Mouse (Mus musculus) forebrain, embryonic 16.5 days (tissue): ENCODE measurements around the gene Mybph. TPM values are rescaled to one million over a fixed set of nuclear protein-coding genes. Genes with fewer than 3 reads are reported as not detected.

Experiments used
- ATAC-seq: fragments of 200-750 bp; cut with Nextera tagmentation; 2 replicates; pipeline ENCODE4 v1.8.0; 2017; ENCODE audit warnings: mild to moderate bottlenecking, moderate library complexity
- H3K27ac ChIP-seq: fragments of 300-500 bp; sonication (generic); 2 replicates; pipeline ENCODE4 v1.5.1; 2014; ENCODE audit warnings: low read length, control low read depth
- H3K27me3 ChIP-seq: fragments of 300-500 bp; sonication (generic); replicated peaks from 2 replicates; pipeline ENCODE4 v1.6.1; 2014; ENCODE audit warnings: low read length; ENCODE audit not compliant: control insufficient read depth, insufficient read depth
- H3K36me3 ChIP-seq: fragments of 300-500 bp; sonication (generic); 2 replicates; pipeline ENCODE4 v1.6.1; 2014; ENCODE audit not compliant: control insufficient read depth, insufficient read depth
- H3K4me1 ChIP-seq: fragments of 300-500 bp; sonication (generic); replicated peaks from 2 replicates; pipeline ENCODE4 v1.6.1; 2014; ENCODE audit warnings: low read length; ENCODE audit not compliant: control insufficient read depth, insufficient read depth
- H3K4me2 ChIP-seq: fragments of 300-500 bp; sonication (generic); 2 replicates; pipeline ENCODE4 v1.6.1; 2014; ENCODE audit warnings: mild to moderate bottlenecking, low read length, control low read depth
- H3K4me3 ChIP-seq: fragments of 300-500 bp; sonication (generic); replicated peaks from 2 replicates; pipeline ENCODE4 v1.5.1; 2014; ENCODE audit warnings: mild to moderate bottlenecking, low read length, control low read depth
- H3K9ac ChIP-seq: fragments of 300-500 bp; sonication (generic); replicated peaks from 2 replicates; pipeline ENCODE4 v1.6.1; 2014; ENCODE audit warnings: low read depth, low read length, control low read depth
- H3K9me3 ChIP-seq: fragments of 300-500 bp; sonication (generic); 2 replicates; pipeline ENCODE4 v1.6.1; 2016; ENCODE audit warnings: low read length; ENCODE audit not compliant: control insufficient read depth
- WGBS: fragments of 180-500 bp; shearing (Covaris S2); extraction: QIAGEN DNeasy Blood & Tissue Kit; methylation state at CpG from one replicate; pipeline ENCODE4 v1.1.7; 2014; 5-methylcytosine and 5-hydroxymethylcytosine counted together
- polyA plus RNA-seq: library from polyadenylated mRNA; unstranded; fragments of >200 nt; fragmentation: Nextera tagmentation; extraction: Ambion mirVana; gene quantifications from 2 replicates; pipeline ENCODE4 v1.2.1, GENCODE M21; 2015

The Mybph gene
- polyA plus RNA-seq, 1 experiment from 2014 or later, result not detected

DNA sequence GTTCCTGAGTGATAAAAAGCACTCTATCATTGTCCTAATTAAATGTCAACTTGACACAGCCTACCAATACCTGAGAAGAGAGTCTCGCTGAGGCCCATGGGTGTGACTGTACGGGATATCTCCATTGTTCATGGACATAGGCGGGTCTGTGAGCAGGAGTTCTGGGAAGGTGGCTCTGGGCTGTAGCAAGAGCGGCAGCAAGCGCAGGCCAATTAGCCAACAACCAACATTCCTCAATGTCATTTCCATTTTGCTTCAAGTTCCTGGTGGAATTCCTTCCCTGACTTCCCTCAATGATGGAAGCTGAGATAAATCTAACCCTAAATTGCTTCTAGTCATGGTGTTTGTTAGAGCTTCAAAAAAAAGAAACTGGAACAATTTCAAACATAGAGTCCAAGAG, 15.3 kb upstream of the Mybph start:
- H3K4me1 ChIP-seq, result 0 out of 2 replicates have a peak, but pooled peaks cover 2% of the 10 kb centered on the region
- H3K4me2 ChIP-seq, result no peak overlapping the region
- no peak overlapping the region for H3K27ac ChIP-seq
- H3K9ac ChIP-seq, result no peak overlapping the region
- WGBS, result 85% methylated on average over 5 of the region's 5 CpGs
- no peaks in the 10 kb centered on the region for H3K27me3 ChIP-seq
- H3K4me3 ChIP-seq, result no peak overlapping the region
- H3K9me3 ChIP-seq, result no peaks in the 10 kb centered on the region
- no peak for ATAC-seq
- no peaks in the 10 kb centered on the region for H3K36me3 ChIP-seq

- WGBS, result 43% methylated on average over 4 of the region's 4 CpGs
- H3K9me3 ChIP-seq, result no peaks in the 10 kb centered on the region
- no peaks in the 10 kb centered on the region for H3K27me3 ChIP-seq
- no peaks in the 10 kb centered on the region for H3K36me3 ChIP-seq
- peak; percentile 49 for ATAC-seq
- H3K4me2 ChIP-seq, result no peak within 1 kb of the TSS
- H3K9ac ChIP-seq, result no peak within 1 kb of the TSS
- no peak within 1 kb of the TSS for H3K27ac ChIP-seq
- H3K4me3 ChIP-seq, result no peak within 1 kb of the TSS
- H3K4me1 ChIP-seq, result 0 out of 2 replicates have a peak, but pooled peaks cover 2% of the 10 kb centered on the region
Observed at GRCm38 (mm10) chr1:134182025-134182424, 11.2 kb upstream of the Mybph start, which contains the start of gene Chil1. Chil1 (plus strand) TSS chr1:134182176.

- no peak for ATAC-seq
Observed at GRCm38 (mm10) chr1:134184089-134184488, 9.2 kb upstream of the Mybph start.

GRCm38 (mm10) chr1:134188217-134188616, 5.0 kb upstream of the Mybph start:
- Histone ChIP-seq H3K9ac (no peak overlapping the region), H3K4me3 (no peak overlapping the region), H3K4me2 (no peak overlapping the region), H3K27ac (no peak overlapping the region), H3K27me3 (no peaks in the 10 kb centered on the region), H3K4me1 (peaks cover 9% of the 10 kb centered on the region), H3K36me3 (no peaks in the 10 kb centered on the region), H3K9me3 (no peaks in the 10 kb centered on the region)
- 77% methylated on average over 5 of the region's 5 CpGs for WGBS
- ATAC-seq, result no peak

More at GRCm38 (mm10) chr1:134184089-134184488, 9.2 kb upstream of the Mybph start:
- Histone ChIP-seq H3K36me3 (no peaks in the 10 kb centered on the region), H3K4me2 (no peak overlapping the region), H3K27ac (no peak overlapping the region), H3K4me3 (no peak overlapping the region), H3K9ac (no peak overlapping the region), H3K4me1 (peaks cover 6% of the 10 kb centered on the region), H3K27me3 (no peaks in the 10 kb centered on the region), H3K9me3 (no peaks in the 10 kb centered on the region)
- WGBS, result 91% methylated on average over 4 of the region's 4 CpGs

GRCm38 (mm10) chr1:134188989-134189729, 4.1 kb upstream of the Mybph start:
- Histone ChIP-seq H3K9ac (no peak overlapping the region), H3K4me3 (no peak overlapping the region), H3K27ac (0 out of 2 replicates have a peak overlapping the region, but pooled peaks have one; percentile 4), H3K4me2 (0 out of 2 replicates have a peak overlapping the region, but pooled peaks have one; percentile 16), H3K4me1 (peaks cover 9% of the 10 kb centered on the region), H3K36me3 (no peaks in the 10 kb centered on the region), H3K9me3 (no peaks in the 10 kb centered on the region), H3K27me3 (no peaks in the 10 kb centered on the region)
- 0 out of 2 replicates have a peak, but pooled peaks have one; percentile 50 for ATAC-seq
- 21% methylated on average over 12 of the region's 12 CpGs for WGBS

DNA sequence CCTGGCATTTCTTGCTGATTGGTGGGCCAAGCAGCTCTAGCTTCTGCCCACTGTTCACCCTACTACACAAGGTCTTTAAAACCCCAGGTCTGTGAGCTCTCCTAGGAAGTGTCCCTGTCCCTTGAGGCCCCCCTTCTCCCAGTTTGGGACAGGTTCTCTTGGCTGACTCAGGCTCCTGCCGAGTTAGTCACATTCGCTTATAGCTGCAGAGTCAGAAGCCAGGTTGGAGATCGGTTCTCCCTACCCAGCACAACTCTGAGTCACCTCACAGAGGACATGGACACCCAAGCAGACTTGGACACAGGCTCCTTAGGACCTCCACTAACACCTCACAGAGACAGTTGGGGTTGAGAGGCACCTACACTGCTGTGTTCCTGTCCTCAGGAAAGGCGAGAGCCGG, 2.1 kb upstream of the Mybph start:
- no peaks in the 10 kb centered on the region for H3K9me3 ChIP-seq
- no peaks in the 10 kb centered on the region for H3K27me3 ChIP-seq
- no peak overlapping the region for H3K4me2 ChIP-seq
- no peak overlapping the region for H3K4me3 ChIP-seq
- 88% methylated on average over 5 of the region's 5 CpGs for WGBS
- no peaks in the 10 kb centered on the region for H3K36me3 ChIP-seq
- no peak for ATAC-seq
- H3K4me1 ChIP-seq, result peaks cover 20% of the 10 kb centered on the region
- no peak overlapping the region for H3K9ac ChIP-seq
- H3K27ac ChIP-seq, result no peak overlapping the region

DNA sequence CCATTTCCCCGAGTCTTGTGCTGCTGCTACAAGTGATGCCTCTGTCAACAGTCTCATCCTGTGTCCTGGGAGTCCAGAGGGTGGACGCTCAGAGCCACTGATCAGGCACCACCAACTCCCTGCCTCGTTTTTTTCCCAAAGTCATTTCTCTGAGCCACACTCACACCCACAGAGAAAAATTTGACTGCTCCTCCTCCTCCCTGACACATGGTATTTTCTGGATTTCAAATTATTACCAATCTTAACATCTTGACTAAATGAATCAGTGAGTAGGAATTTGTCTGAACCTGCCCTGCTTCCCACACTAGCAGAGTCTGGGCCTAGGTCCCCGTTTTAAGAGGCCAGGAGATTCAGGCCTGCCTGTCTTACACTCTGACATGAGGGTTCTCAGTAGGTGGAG, 1.2 kb upstream of the Mybph start:
- Histone ChIP-seq H3K36me3 (no peaks in the 10 kb centered on the region), H3K4me1 (peaks cover 20% of the 10 kb centered on the region), H3K9ac (no peak overlapping the region), H3K4me2 (no peak overlapping the region), H3K27me3 (no peaks in the 10 kb centered on the region), H3K4me3 (no peak overlapping the region), H3K27ac (no peak overlapping the region), H3K9me3 (no peaks in the 10 kb centered on the region)
- 67% methylated on average over 4 of the region's 4 CpGs for WGBS
- no peak for ATAC-seq

DNA sequence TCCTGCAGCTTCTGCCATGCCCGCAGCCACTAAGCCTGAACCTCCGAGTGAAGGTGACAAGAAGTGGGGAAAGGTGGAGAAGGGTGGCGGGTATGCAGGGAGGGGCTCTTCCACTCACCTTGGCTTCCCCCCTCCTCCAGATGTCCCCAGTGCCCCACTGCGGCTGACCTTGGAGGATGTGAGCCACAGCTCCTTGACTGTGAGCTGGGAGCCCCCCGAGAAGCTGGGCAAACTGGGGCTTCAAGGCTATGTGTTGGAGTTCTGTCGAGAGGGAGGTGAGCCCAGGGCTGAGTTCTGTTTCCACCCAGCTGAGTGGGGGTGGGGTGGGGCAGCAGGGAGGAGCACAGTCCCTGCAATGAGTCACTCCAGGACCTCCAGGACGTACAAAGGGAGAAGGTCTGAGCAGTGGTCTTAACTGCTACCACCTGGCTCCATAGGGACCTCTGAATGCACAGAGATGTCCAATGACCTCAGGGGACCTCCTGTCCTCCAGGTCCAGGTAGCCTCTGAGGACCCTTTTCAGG, 488 bp downstream of the Mybph start:
- no peak for ATAC-seq
- Histone ChIP-seq H3K27ac (no peak overlapping the region), H3K9me3 (no peaks in the 10 kb centered on the region), H3K4me2 (no peak overlapping the region), H3K36me3 (no peaks in the 10 kb centered on the region), H3K4me1 (peaks cover 17% of the 10 kb centered on the region), H3K9ac (no peak overlapping the region), H3K27me3 (no peaks in the 10 kb centered on the region), H3K4me3 (no peak overlapping the region)
- 81% methylated on average over 7 of the region's 7 CpGs for WGBS

- no peaks in the 10 kb centered on the region for H3K36me3 ChIP-seq
- H3K4me1 ChIP-seq, result peaks cover 10% of the 10 kb centered on the region
- no peak overlapping the region for H3K9ac ChIP-seq
- no peaks in the 10 kb centered on the region for H3K27me3 ChIP-seq
- H3K4me2 ChIP-seq, result no peak overlapping the region
- no peak for ATAC-seq
- H3K9me3 ChIP-seq, result no peaks in the 10 kb centered on the region
- no peak overlapping the region for H3K27ac ChIP-seq
- WGBS, result 75% methylated on average over 16 of the region's 16 CpGs
- H3K4me3 ChIP-seq, result no peak overlapping the region
Observed at GRCm38 (mm10) chr1:134194298-134195022, 1.2 kb downstream of the Mybph start.
